Mouse (Mus musculus): ENCODE results near the gene Dact1. TPM values are rescaled to one million over a fixed set of nuclear protein-coding genes. Genes with fewer than 3 reads are reported as not detected.

Dact1 gene
- polyA plus RNA-seq, 1 experiment from 2014 or later = 8.6 TPM

Other genes starting within 250 kb of the Dact1 start
- 0.38 TPM in 1 of 2 replicates, not detected in the other for gene Tomm20l, start 198.5 kb upstream of the Dact1 start, polyA plus RNA-seq (2014; fragmentation: Nextera tagmentation; extraction: Ambion mirVana)
- gene Timm9, start 173.2 kb upstream of the Dact1 start, polyA plus RNA-seq (2014; fragmentation: Nextera tagmentation; extraction: Ambion mirVana) = 102 and 114 TPM in 2 replicates
- 11.7 and 13.0 TPM in 2 replicates for gene 2700049A03Rik, start 173.0 kb upstream of the Dact1 start, polyA plus RNA-seq (2014; fragmentation: Nextera tagmentation; extraction: Ambion mirVana)